Mouse (Mus musculus) hindbrain, embryonic 15.5 days (tissue): ENCODE measurements at regions not wholly inside any gene's neighbourhood (a gene's known extent, or its start where the extent isn't known, plus 50 kb on each side); places are given as distances from the start of the nearest gene placed in this dataset.

Experiments used
- ATAC-seq: fragments of 200-750 bp; cut with Nextera tagmentation; 2 replicates; pipeline ENCODE4 v1.8.0; 2017; ENCODE audit warnings: low read depth, moderate number of reproducible peaks, moderate TSS enrichment; ENCODE audit not compliant: low FRiP score
- H3K27ac ChIP-seq: fragments of 300-500 bp; sonication (generic); replicated peaks from 2 replicates; pipeline ENCODE4 v1.5.1; 2015; ENCODE audit warnings: mild to moderate bottlenecking, inconsistent platforms
- H3K27me3 ChIP-seq: fragments of 300-500 bp; sonication (generic); 2 replicates; pipeline ENCODE4 v1.6.1; 2015; ENCODE audit warnings: control low read depth, inconsistent platforms
- H3K36me3 ChIP-seq: fragments of 300-500 bp; sonication (generic); 2 replicates; pipeline ENCODE4 v1.6.1; 2015; ENCODE audit warnings: control low read depth, inconsistent platforms
- H3K4me1 ChIP-seq: fragments of 300-500 bp; sonication (generic); replicated peaks from 2 replicates; pipeline ENCODE4 v1.6.1; 2015; ENCODE audit warnings: control low read depth, inconsistent platforms
- H3K4me2 ChIP-seq: fragments of 300-500 bp; sonication (generic); 2 replicates; pipeline ENCODE4 v1.6.1; 2015; ENCODE audit warnings: moderate library complexity, mild to moderate bottlenecking, inconsistent platforms
- H3K4me3 ChIP-seq: fragments of 300-500 bp; sonication (generic); 2 replicates; pipeline ENCODE4 v1.5.1; 2015; ENCODE audit warnings: mild to moderate bottlenecking, inconsistent platforms
- H3K9ac ChIP-seq: fragments of 300-500 bp; sonication (generic); 2 replicates; pipeline ENCODE4 v1.6.1; 2015; ENCODE audit warnings: inconsistent platforms
- H3K9me3 ChIP-seq: fragments of 300-500 bp; sonication (generic); 2 replicates; pipeline ENCODE4 v1.6.1; 2016; ENCODE audit warnings: control low read depth, inconsistent platforms
- WGBS: fragments of 180-500 bp; shearing (Covaris S2); methylation state at CpG from one replicate; pipeline ENCODE4 v1.1.7; 2015; 5-methylcytosine and 5-hydroxymethylcytosine counted together

GRCm38 (mm10) chr13:44583614-44584013 is 145.7 kb upstream of the Jarid2 start:
- ATAC-seq, result no peak
- 73% methylated on average over 5 of the region's 5 CpGs for WGBS

GRCm38 (mm10) chr13:44584151-44584550 is 145.1 kb upstream of the Jarid2 start:
- H3K4me2 ChIP-seq, result no peak overlapping the region
- no peaks in the 10 kb centered on the region for H3K27me3 ChIP-seq
- no peaks in the 10 kb centered on the region for H3K36me3 ChIP-seq
- no peak overlapping the region for H3K4me3 ChIP-seq
- ATAC-seq, result no peak
- peaks cover 15% of the 10 kb centered on the region for H3K4me1 ChIP-seq
- 34% methylated on average over 8 of the region's 8 CpGs for WGBS
- no peak overlapping the region for H3K9ac ChIP-seq
- 0 out of 2 replicates have a peak, but pooled peaks cover 2% of the 10 kb centered on the region for H3K9me3 ChIP-seq
- H3K27ac ChIP-seq, result no peak overlapping the region

More at GRCm38 (mm10) chr13:44583614-44584013, 145.7 kb upstream of the Jarid2 start:
- Histone ChIP-seq H3K27ac (no peak overlapping the region), H3K9me3 (0 out of 2 replicates have a peak, but pooled peaks cover 4% of the 10 kb centered on the region), H3K4me1 (peaks cover 15% of the 10 kb centered on the region), H3K9ac (no peak overlapping the region), H3K27me3 (no peaks in the 10 kb centered on the region), H3K4me2 (no peak overlapping the region), H3K36me3 (no peaks in the 10 kb centered on the region), H3K4me3 (no peak overlapping the region)

- Histone ChIP-seq H3K27ac (no peak overlapping the region), H3K9me3 (no peaks in the 10 kb centered on the region), H3K36me3 (no peaks in the 10 kb centered on the region), H3K4me2 (no peak overlapping the region), H3K4me1 (peaks cover 15% of the 10 kb centered on the region), H3K27me3 (no peaks in the 10 kb centered on the region), H3K4me3 (no peak overlapping the region), H3K9ac (no peak overlapping the region)
- 53% methylated on average over 4 of the region's 4 CpGs for WGBS
- no peak for ATAC-seq
Observed at GRCm38 (mm10) chr13:44584551-44584950, 144.7 kb upstream of the Jarid2 start.

- H3K4me2 ChIP-seq, result no peak overlapping the region
Observed at GRCm38 (mm10) chr13:44587846-44588245, 141.4 kb upstream of the Jarid2 start.

GRCm38 (mm10) chr13:44594645-44595044 is 134.6 kb upstream of the Jarid2 start:
- Histone ChIP-seq H3K27ac (no peak overlapping the region), H3K4me1 (no peaks in the 10 kb centered on the region), H3K9ac (no peak overlapping the region), H3K4me2 (no peak overlapping the region), H3K36me3 (no peaks in the 10 kb centered on the region), H3K4me3 (no peak overlapping the region), H3K9me3 (no peaks in the 10 kb centered on the region), H3K27me3 (no peaks in the 10 kb centered on the region)
- no peak for ATAC-seq
- WGBS, result 79% methylated on average over 5 of the region's 5 CpGs

More at GRCm38 (mm10) chr13:44587846-44588245, 141.4 kb upstream of the Jarid2 start:
- ATAC-seq, result no peak
- no peaks in the 10 kb centered on the region for H3K36me3 ChIP-seq
- no peak overlapping the region for H3K27ac ChIP-seq
- 83% methylated on average over 4 of the region's 4 CpGs for WGBS
- H3K9ac ChIP-seq, result no peak overlapping the region
- no peaks in the 10 kb centered on the region for H3K27me3 ChIP-seq
- H3K4me1 ChIP-seq, result peaks cover under 1% of the 10 kb centered on the region
- no peak overlapping the region for H3K4me3 ChIP-seq
- no peaks in the 10 kb centered on the region for H3K9me3 ChIP-seq

DNA sequence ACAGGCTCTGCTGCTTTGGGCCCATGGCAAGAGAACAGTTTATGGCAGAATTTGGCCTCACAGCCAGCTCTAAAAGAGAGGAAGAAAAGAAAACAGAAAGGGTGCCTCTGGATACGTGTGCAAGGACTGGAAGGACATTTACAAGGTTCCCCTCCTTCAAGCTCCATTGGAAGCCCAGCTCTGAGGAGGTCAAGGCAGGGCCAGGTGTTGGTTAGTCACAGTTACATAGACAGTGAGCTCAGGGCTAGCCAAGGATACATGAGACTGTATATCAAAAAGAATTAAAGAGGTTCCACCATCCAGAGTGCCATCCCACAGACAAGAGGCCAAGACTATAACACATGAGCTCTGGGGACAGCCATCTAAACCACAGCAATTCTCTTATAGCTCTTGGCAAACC is 131.6 kb upstream of the Jarid2 start:
- Histone ChIP-seq H3K4me1 (no peaks in the 10 kb centered on the region), H3K27me3 (peaks cover 6% of the 10 kb centered on the region; the same call in 1 of the 2 replicates), H3K27ac (no peak overlapping the region), H3K4me3 (no peak overlapping the region), H3K4me2 (no peak overlapping the region), H3K9me3 (no peaks in the 10 kb centered on the region), H3K36me3 (no peaks in the 10 kb centered on the region), H3K9ac (no peak overlapping the region)
- 83% methylated on average over 1 of the region's 1 CpGs for WGBS
- no peak for ATAC-seq

DNA sequence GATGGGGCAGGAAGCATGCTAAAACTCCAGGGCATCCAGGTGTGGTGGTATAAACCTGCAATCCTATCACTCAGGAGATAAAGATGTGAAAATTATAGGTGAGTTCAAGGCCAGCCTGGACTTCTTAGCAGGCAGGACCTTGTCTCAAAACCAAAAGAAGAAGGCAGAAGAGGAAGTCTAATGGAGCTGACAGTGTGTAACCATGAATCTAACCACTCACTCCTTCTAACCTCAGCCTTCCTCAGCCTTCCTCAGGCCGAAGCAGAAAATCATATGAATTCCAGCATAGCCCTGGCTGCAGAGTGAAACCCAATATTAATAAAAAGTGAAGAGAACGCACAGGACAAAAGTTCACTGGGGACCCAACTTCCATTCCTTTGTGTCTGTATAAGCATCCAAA is 128.2 kb upstream of the Jarid2 start:
- Histone ChIP-seq H3K4me1 (no peaks in the 10 kb centered on the region), H3K4me2 (no peak overlapping the region), H3K27me3 (peaks cover 6% of the 10 kb centered on the region; the same call in 1 of the 2 replicates), H3K9ac (no peak overlapping the region), H3K4me3 (no peak overlapping the region), H3K27ac (no peak overlapping the region), H3K36me3 (no peaks in the 10 kb centered on the region), H3K9me3 (no peaks in the 10 kb centered on the region)
- no peak for ATAC-seq
- 90% methylated on average over 2 of the region's 2 CpGs for WGBS

GRCm38 (mm10) chr13:44602658-44603057 is 126.6 kb upstream of the Jarid2 start:
- Histone ChIP-seq H3K36me3 (no peaks in the 10 kb centered on the region), H3K4me1 (no peaks in the 10 kb centered on the region), H3K9me3 (no peaks in the 10 kb centered on the region), H3K27me3 (peaks cover 6% of the 10 kb centered on the region; the same call in 1 of the 2 replicates), H3K27ac (no peak overlapping the region), H3K4me3 (no peak overlapping the region), H3K4me2 (no peak overlapping the region), H3K9ac (no peak overlapping the region)
- 28% methylated on average over 6 of the region's 6 CpGs for WGBS
- no peak for ATAC-seq

GRCm38 (mm10) chr13:44607316-44608285 is 121.7 kb upstream of the Jarid2 start:
- no peak overlapping the region for H3K4me3 ChIP-seq
- H3K27me3 ChIP-seq, result no peaks in the 10 kb centered on the region
- no peaks in the 10 kb centered on the region for H3K9me3 ChIP-seq
- no peak overlapping the region for H3K4me2 ChIP-seq
- ATAC-seq, result no peak
- H3K27ac ChIP-seq, result no peak overlapping the region
- WGBS, result 72% methylated on average over 13 of the region's 13 CpGs
- no peaks in the 10 kb centered on the region for H3K4me1 ChIP-seq
- H3K9ac ChIP-seq, result no peak overlapping the region
- no peaks in the 10 kb centered on the region for H3K36me3 ChIP-seq

DNA sequence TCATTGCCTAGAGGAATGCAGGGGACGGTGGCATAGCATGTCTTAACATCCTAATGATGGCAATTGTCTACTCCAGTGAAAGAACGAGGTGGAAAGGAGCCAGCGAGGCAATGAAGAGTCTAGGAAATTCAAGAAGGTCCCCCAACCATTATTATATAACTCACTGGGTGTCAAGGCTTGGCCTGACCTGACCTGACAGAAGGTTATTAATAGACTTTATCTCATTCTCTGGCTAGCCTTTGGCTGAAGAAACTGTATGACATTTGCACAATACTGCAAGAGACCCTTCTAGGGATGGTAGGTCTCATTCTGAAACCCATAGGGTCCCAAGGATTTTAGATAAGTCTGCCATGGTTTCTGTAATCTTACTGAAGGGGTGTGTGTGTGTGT is 121.0 kb upstream of the Jarid2 start:
- no peak for ATAC-seq
- no peak overlapping the region for H3K4me2 ChIP-seq
- H3K9ac ChIP-seq, result no peak overlapping the region
- H3K36me3 ChIP-seq, result no peaks in the 10 kb centered on the region
- H3K4me3 ChIP-seq, result no peak overlapping the region
- H3K4me1 ChIP-seq, result no peaks in the 10 kb centered on the region
- WGBS, result 89% methylated on average over 3 of the region's 3 CpGs
- no peaks in the 10 kb centered on the region for H3K27me3 ChIP-seq
- no peaks in the 10 kb centered on the region for H3K9me3 ChIP-seq
- H3K27ac ChIP-seq, result no peak overlapping the region

GRCm38 (mm10) chr13:44608681-44609335 is 120.5 kb upstream of the Jarid2 start:
- no peak for ATAC-seq
- no peaks in the 10 kb centered on the region for H3K27me3 ChIP-seq
- H3K4me2 ChIP-seq, result no peak overlapping the region
- no peak overlapping the region for H3K9ac ChIP-seq
- H3K4me1 ChIP-seq, result no peaks in the 10 kb centered on the region
- no peak overlapping the region for H3K4me3 ChIP-seq
- H3K36me3 ChIP-seq, result no peaks in the 10 kb centered on the region
- 77% methylated on average over 11 of the region's 11 CpGs for WGBS
- H3K9me3 ChIP-seq, result no peaks in the 10 kb centered on the region
- no peak overlapping the region for H3K27ac ChIP-seq

GRCm38 (mm10) chr13:44609606-44610005 is 119.7 kb upstream of the Jarid2 start:
- Histone ChIP-seq H3K27ac (no peak overlapping the region), H3K36me3 (no peaks in the 10 kb centered on the region), H3K4me1 (no peaks in the 10 kb centered on the region), H3K4me3 (no peak overlapping the region), H3K9me3 (no peaks in the 10 kb centered on the region), H3K4me2 (no peak overlapping the region), H3K27me3 (no peaks in the 10 kb centered on the region), H3K9ac (no peak overlapping the region)
- 87% methylated on average over 5 of the region's 5 CpGs for WGBS
- no peak for ATAC-seq
